Mouse (Mus musculus): ENCODE data around the gene Smim24. TPM values are rescaled to one million over a fixed set of nuclear protein-coding genes. Genes with fewer than 3 reads are reported as not detected.

The Smim24 gene
- polyA plus RNA-seq, 1 experiment = 1.9 TPM

- Histone ChIP-seq H3K4me3 (ENCODE audit: insufficient read depth, low read depth, low read length) (no peak overlapping the region), H3K4me1 (ENCODE audit: control insufficient read depth, insufficient read depth, insufficient read length, low read length) (peaks cover 14% of the 10 kb centered on the region), H3K27ac (replicated peaks; ENCODE audit: low read depth, low read length) (0 out of 2 replicates have a peak overlapping the region, but pooled peaks have one; percentile 19)
These were observed 42.6 kb downstream of the Smim24 start for GRCm38 (mm10) chr10:81435436-81435835.

GRCm38 (mm10) chr10:81441019-81441418 is 48.2 kb downstream of the Smim24 start:
- no peak overlapping the region for H3K4me3 ChIP-seq (ENCODE audit: insufficient read depth, low read depth, low read length)
- H3K27ac ChIP-seq (replicated peaks; ENCODE audit: low read depth, low read length) = no peak overlapping the region
- peaks cover under 1% of the 10 kb centered on the region for H3K4me1 ChIP-seq (ENCODE audit: control insufficient read depth, insufficient read depth, insufficient read length, low read length)

Other genes starting within 250 kb of the Smim24 start
- gene Pias4, start 225.1 kb upstream of the Smim24 start, polyA plus RNA-seq (2012; ENCODE audit: insufficient read depth, insufficient read length, missing spikeins) = 10.3 and 13.4 TPM in 2 replicates
- 538 and 581 TPM in 2 replicates for gene Eef2, start 216.4 kb upstream of the Smim24 start, polyA plus RNA-seq (2012; ENCODE audit: insufficient read depth, insufficient read length, missing spikeins)
- 15.7 and 31.7 TPM in 2 replicates for gene Dapk3, start 210.0 kb upstream of the Smim24 start, polyA plus RNA-seq (2012; ENCODE audit: insufficient read depth, insufficient read length, missing spikeins)
- gene 4930442H23Rik, start 209.2 kb upstream of the Smim24 start, polyA plus RNA-seq (2012; ENCODE audit: insufficient read depth, insufficient read length, missing spikeins) = not detected in 2 replicates
- gene Nmrk2, start 191.0 kb upstream of the Smim24 start, polyA plus RNA-seq (2012; ENCODE audit: insufficient read depth, insufficient read length, missing spikeins) = 1.4 TPM in 1 of 2 replicates, not detected in the other
- gene Atcay, start 162.2 kb upstream of the Smim24 start, polyA plus RNA-seq (2012; ENCODE audit: insufficient read depth, insufficient read length, missing spikeins) = not detected in 2 replicates
- gene Zfr2, start 159.9 kb upstream of the Smim24 start, polyA plus RNA-seq (2012; ENCODE audit: insufficient read depth, insufficient read length, missing spikeins) = 0.32 and 1.2 TPM in 2 replicates
- gene Matk, start 140.1 kb upstream of the Smim24 start, polyA plus RNA-seq (2012; ENCODE audit: insufficient read depth, insufficient read length, missing spikeins) = not detected in 2 replicates
- 122 and 144 TPM in 2 replicates for gene Mrpl54, start 126.1 kb upstream of the Smim24 start, polyA plus RNA-seq (2012; ENCODE audit: insufficient read depth, insufficient read length, missing spikeins)
- gene Apba3, start 126.1 kb upstream of the Smim24 start, polyA plus RNA-seq (2012; ENCODE audit: insufficient read depth, insufficient read length, missing spikeins) = 59.5 and 82.7 TPM in 2 replicates
- 1.6 TPM in 1 of 2 replicates, not detected in the other for gene Tjp3, start 101.5 kb upstream of the Smim24 start, polyA plus RNA-seq (2012; ENCODE audit: insufficient read depth, insufficient read length, missing spikeins)
- gene Pip5k1c, start 100.1 kb upstream of the Smim24 start, polyA plus RNA-seq (2012; ENCODE audit: insufficient read depth, insufficient read length, missing spikeins) = 10.6 and 12.4 TPM in 2 replicates
- 8.4 and 9.6 TPM in 2 replicates for gene Cactin, start 71.9 kb upstream of the Smim24 start, polyA plus RNA-seq (2012; ENCODE audit: insufficient read depth, insufficient read length, missing spikeins)
- not detected in 2 replicates for gene Tbxa2r, start 64.3 kb upstream of the Smim24 start, polyA plus RNA-seq (2012; ENCODE audit: insufficient read depth, insufficient read length, missing spikeins)
- gene Gipc3, start 49.8 kb upstream of the Smim24 start, polyA plus RNA-seq (2012; ENCODE audit: insufficient read depth, insufficient read length, missing spikeins) = 1.0 TPM in 1 of 2 replicates, not detected in the other
- 66.1 and 78.7 TPM in 2 replicates for gene Hmg20b, start 42.6 kb upstream of the Smim24 start, polyA plus RNA-seq (2012; ENCODE audit: insufficient read depth, insufficient read length, missing spikeins)
- 8.3 and 11.5 TPM in 2 replicates for gene Mfsd12, start 35.6 kb upstream of the Smim24 start, polyA plus RNA-seq (2012; ENCODE audit: insufficient read depth, insufficient read length, missing spikeins)
- gene 4930404N11Rik, start 27.2 kb upstream of the Smim24 start, polyA plus RNA-seq (2012; ENCODE audit: insufficient read depth, insufficient read length, missing spikeins) = not detected in 2 replicates
- gene Fzr1, start 14.5 kb upstream of the Smim24 start, polyA plus RNA-seq (2012; ENCODE audit: insufficient read depth, insufficient read length, missing spikeins) = 9.3 and 10.3 TPM in 2 replicates
- 25.1 and 35.9 TPM in 2 replicates for gene Dohh, start 8.6 kb upstream of the Smim24 start, polyA plus RNA-seq (2012; ENCODE audit: insufficient read depth, insufficient read length, missing spikeins)
- 2.4 TPM in 1 of 2 replicates, not detected in the other for gene Gm48551, start 8.6 kb upstream of the Smim24 start, polyA plus RNA-seq (2012; ENCODE audit: insufficient read depth, insufficient read length, missing spikeins)
- gene Gm48552, start 4.0 kb upstream of the Smim24 start, polyA plus RNA-seq (2012; ENCODE audit: insufficient read depth, insufficient read length, missing spikeins) = not detected in 2 replicates
- gene Nfic, start 62.6 kb downstream of the Smim24 start, polyA plus RNA-seq (2012; ENCODE audit: insufficient read depth, insufficient read length, missing spikeins) = 40.9 and 42.9 TPM in 2 replicates
- gene Celf5, start 89.7 kb downstream of the Smim24 start, polyA plus RNA-seq (2012; ENCODE audit: insufficient read depth, insufficient read length, missing spikeins) = 0.63 TPM in 1 of 2 replicates, not detected in the other
- 13.9 and 17.9 TPM in 2 replicates for gene Ncln, start 103.3 kb downstream of the Smim24 start, polyA plus RNA-seq (2012; ENCODE audit: insufficient read depth, insufficient read length, missing spikeins)
- 0.71 and 0.79 TPM in 2 replicates for gene S1pr4, start 107.1 kb downstream of the Smim24 start, polyA plus RNA-seq (2012; ENCODE audit: insufficient read depth, insufficient read length, missing spikeins)
- not detected in 2 replicates for gene Gna15, start 131.2 kb downstream of the Smim24 start, polyA plus RNA-seq (2012; ENCODE audit: insufficient read depth, insufficient read length, missing spikeins)
- 34.1 and 41.1 TPM in 2 replicates for gene Gna11, start 152.1 kb downstream of the Smim24 start, polyA plus RNA-seq (2012; ENCODE audit: insufficient read depth, insufficient read length, missing spikeins)
- gene Aes, start 166.4 kb downstream of the Smim24 start, polyA plus RNA-seq (2012; ENCODE audit: insufficient read depth, insufficient read length, missing spikeins) = 679 and 754 TPM in 2 replicates
- 3.2 and 4.8 TPM in 2 replicates for gene Tle2, start 181.5 kb downstream of the Smim24 start, polyA plus RNA-seq (2012; ENCODE audit: insufficient read depth, insufficient read length, missing spikeins)
- 3.3 TPM in 1 of 2 replicates, not detected in the other for gene Tle6, start 208.0 kb downstream of the Smim24 start, polyA plus RNA-seq (2012; ENCODE audit: insufficient read depth, insufficient read length, missing spikeins)
- 4.1 and 8.7 TPM in 2 replicates for gene BC025920, start 213.2 kb downstream of the Smim24 start, polyA plus RNA-seq (2012; ENCODE audit: insufficient read depth, insufficient read length, missing spikeins)
- 3.2 and 4.5 TPM in 2 replicates for gene Sirt6, start 234.7 kb downstream of the Smim24 start, polyA plus RNA-seq (2012; ENCODE audit: insufficient read depth, insufficient read length, missing spikeins)
- 12.6 and 12.9 TPM in 2 replicates for gene Ankrd24, start 235.5 kb downstream of the Smim24 start, polyA plus RNA-seq (2012; ENCODE audit: insufficient read depth, insufficient read length, missing spikeins)

Measured in brown adipose tissue, adult 24 weeks (tissue).